Mouse (Mus musculus) spleen, postnatal 4 days (tissue): ENCODE results near the gene Fndc7.
"Not testable (repeated sequence)": the region's sequence is repeated elsewhere in the genome, so short reads cannot be mapped to it uniquely, and the experiment has no call there.

ENCODE experiments used
- DNase-seq, 2 experiments: peaks; one replicate each; pipeline ENCODE4 v3.0.0; 2022; ENCODE audit warnings: low spot score in 2 of 2

Fndc7 gene

GRCm38 (mm10) chr3:108855864-108856263 is 33.9 kb downstream of the Fndc7 start:
- peak in 1 of 2 experiments; percentile 21 for DNase-seq

- DNase-seq, result no peak
Observed at GRCm38 (mm10) chr3:108855371-108855770, 34.4 kb downstream of the Fndc7 start.

- DNase-seq, result no peak
Observed at GRCm38 (mm10) chr3:108853266-108853665, 36.5 kb downstream of the Fndc7 start.

- DNase-seq, result no peak
Observed at GRCm38 (mm10) chr3:108851996-108852697, 37.7 kb downstream of the Fndc7 start.

DNA sequence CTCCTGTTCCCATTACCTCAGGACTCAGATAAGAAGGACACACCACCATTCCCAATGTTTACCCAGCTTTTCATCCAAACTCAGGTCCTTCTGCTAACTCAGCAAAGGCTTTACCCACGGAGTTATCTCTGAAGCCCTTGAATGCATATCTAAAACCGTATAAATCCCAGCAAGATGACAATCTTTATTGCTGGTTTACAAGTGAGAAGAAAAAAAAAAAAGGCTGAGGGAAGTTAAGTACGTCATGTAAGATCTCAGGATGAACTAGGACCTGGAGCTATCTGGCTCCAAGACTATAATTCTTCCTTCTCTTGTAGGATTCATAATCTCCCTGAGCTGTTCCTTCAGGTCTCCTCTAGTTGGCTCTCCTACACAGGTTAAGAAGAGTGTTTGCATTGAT is 38.3 kb downstream of the Fndc7 start:
- DNase-seq, result no peak

- DNase-seq, result no peak
Observed at GRCm38 (mm10) chr3:108851075-108851474, 38.7 kb downstream of the Fndc7 start.

GRCm38 (mm10) chr3:108850506-108850905 is 39.3 kb downstream of the Fndc7 start:
- DNase-seq, result no peak

DNA sequence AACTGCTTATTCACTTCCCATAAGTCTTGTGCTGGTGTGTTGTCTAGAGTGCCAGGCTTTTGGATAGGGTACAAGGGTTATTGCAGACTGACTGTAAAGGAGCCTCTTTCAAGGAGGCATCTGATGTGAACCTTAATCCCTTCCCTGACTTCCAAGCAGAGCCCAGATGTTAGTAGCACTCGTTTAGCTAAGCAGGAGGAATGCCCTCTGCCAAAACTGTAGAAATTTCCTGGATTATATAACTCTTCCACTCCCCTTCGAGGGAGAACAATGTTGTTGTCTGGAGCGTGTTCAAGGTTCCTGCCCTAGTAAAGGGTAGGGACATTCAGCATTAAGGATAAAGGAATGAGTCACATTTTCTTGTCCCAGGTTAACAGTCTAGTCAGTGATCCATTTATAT is 43.2 kb downstream of the Fndc7 start:
- DNase-seq, result no peak

DNA sequence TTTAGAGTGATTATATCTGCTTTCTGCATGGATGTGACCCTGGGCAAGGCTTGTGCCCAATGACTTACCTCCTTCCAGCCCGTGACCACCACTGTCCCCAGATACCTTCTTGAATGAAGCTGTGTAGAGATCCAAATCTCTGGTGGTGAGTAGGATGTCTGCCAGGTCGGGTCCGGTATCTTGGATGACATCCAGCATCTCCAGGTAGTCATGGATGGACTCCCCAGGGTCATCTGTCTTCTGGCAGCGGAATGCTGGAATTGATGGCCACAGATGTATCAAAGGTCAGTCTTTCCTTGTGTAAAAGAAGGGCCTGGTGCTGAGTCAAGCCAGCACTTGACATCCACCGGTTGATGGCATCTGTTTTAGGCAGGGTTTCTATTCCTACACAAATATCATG is 45.3 kb downstream of the Fndc7 start:
- no peak for DNase-seq

DNA sequence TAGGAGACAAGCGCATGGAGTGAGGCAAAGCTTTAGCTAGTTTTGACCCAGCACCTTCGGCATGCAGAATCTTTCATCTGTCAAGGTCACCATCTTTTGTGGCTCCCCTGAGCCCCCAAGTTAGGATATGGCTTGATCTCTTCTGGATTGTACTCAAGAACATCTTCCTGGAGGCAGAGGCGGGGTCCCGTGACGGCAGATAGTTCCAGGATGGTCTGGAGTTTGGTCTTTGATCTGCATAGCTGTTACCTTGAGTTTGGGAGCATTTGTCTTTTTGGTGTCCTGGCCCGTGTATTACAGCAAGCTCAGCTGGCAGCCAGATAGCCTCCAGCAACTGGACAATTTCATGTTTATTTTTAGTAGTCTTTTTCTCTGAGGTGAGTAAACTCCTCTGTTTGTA is 45.8 kb downstream of the Fndc7 start:
- DNase-seq, result no peak

GRCm38 (mm10) chr3:108840716-108841054 is 49.1 kb downstream of the Fndc7 start:
- DNase-seq, result no peak

- DNase-seq, result peak; percentile 99 to 100
Observed at GRCm38 (mm10) chr3:108840000-108840715, 49.6 kb downstream of the Fndc7 start, which contains the start of gene Stxbp3. Gene Stxbp3 (minus strand): TSS chr3:108840526.

GRCm38 (mm10) chr3:108839647-108839999 is 50.2 kb downstream of the Fndc7 start:
- no peak for DNase-seq

DNA sequence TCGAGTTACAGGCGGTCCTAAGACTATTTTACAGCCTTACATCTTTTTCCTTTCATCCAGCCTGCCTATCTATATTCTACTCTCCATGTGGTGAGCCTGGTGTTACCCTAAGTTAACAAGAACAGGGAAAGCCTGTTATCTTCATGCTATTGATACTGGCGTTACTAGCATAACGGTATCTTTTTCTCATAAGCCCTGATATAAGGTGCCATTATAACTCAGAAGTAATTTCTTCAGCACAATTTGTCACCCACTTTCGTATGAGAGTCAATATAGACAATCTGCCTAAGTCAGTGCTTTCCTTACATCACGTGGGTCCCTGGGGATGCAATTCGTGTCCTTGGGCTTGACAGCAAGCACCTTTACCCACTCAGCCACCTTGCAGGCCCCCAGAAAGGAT is 50.8 kb downstream of the Fndc7 start:
- no peak for DNase-seq

DNA sequence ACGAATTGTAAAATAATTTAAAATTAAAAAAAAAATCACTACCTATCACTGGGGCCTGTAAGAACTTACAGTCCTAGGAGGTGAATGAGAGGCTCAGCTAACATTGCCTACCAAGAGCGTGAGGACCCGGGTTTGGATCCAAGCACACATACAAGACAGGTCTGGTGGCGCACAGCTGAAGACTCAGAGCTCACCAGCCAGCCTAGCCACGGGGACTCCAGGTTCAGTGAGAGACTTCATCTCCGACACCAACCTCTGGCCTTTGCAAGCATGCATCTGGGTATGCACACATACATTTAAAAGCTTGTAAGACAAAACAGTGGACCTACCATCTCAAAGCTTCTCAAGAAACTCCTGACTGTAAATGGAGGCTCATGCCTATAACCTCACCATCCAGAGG is 52.9 kb downstream of the Fndc7 start:
- no peak for DNase-seq

DNA sequence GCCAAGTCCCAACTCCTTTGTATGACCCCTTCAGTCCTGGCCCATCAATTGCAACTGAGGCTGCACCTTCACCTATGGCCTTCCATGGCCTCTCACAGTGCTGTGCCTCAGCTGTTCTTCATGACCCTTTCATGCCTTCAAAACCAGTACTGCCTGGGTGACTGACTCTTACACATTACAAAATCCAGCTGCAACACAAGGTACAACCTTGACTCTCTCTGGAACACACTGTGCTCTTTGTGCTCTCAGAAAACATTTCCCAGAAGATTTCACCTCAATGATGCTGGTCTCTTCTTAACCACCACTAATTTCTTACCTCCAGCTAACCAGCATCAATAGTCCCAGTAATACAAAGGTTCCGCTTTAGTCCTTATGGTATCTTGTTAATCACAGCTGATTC is 56.1 kb downstream of the Fndc7 start:
- not testable (repeated sequence) for DNase-seq

GRCm38 (mm10) chr3:108831750-108832149 is 58.1 kb downstream of the Fndc7 start:
- DNase-seq, result no peak

DNA sequence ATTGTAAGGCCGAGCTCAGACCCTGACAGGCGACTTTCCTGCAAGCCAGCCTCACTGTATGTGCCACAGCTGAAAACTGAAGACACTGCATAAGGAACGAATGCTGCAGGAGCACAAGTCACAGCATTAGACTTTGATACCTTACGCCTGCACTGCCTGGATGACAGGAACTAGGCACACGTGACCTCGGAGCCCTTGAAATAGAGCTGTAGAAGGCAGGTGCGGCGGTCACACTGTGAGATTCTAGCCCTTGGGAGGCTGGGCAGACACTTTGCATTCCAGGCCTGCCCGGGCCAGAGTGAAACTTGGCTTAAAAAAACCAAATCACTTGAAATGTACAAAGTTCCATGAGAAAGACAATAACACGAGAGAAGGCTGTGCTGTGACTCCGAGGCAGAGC is 59.3 kb downstream of the Fndc7 start:
- DNase-seq, result no peak

- no peak for DNase-seq
Observed at GRCm38 (mm10) chr3:108815631-108816030, 74.2 kb downstream of the Fndc7 start.

DNA sequence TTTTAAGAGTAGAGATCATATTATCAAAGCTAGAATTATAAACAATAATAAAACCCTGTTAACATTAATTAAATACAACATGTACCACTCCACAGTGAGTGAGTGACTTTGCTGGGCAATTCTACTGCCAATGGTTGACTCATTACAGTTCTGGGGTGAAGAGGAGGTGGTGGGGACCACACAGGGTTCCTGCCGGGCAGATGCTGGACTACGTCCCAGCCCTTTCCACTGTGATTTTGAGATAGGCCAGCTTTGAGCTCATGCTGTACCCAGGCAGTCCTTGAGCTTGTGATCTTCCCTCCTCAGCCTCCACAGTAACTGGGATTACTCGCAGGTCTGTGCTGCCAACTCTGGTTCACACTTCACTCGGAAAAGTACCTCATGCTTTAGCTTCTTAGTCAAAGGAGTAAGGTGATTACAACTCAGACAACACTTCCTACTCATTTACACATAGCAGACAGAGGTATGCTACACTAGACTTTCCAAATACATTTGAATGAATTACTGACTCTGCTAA is 79.0 kb downstream of the Fndc7 start:
- no peak for DNase-seq

GRCm38 (mm10) chr3:108805622-108806021 is 84.2 kb downstream of the Fndc7 start:
- no peak for DNase-seq
